Mouse (Mus musculus) yolk sac, embryonic 10.5 days (tissue): ENCODE data around the gene Xpo5.

Source experiments
- DNase-seq: peaks from one replicate; pipeline ENCODE4 v3.0.0-alpha.2; 2017; ENCODE audit warnings: low spot score

Gene Xpo5

DNA sequence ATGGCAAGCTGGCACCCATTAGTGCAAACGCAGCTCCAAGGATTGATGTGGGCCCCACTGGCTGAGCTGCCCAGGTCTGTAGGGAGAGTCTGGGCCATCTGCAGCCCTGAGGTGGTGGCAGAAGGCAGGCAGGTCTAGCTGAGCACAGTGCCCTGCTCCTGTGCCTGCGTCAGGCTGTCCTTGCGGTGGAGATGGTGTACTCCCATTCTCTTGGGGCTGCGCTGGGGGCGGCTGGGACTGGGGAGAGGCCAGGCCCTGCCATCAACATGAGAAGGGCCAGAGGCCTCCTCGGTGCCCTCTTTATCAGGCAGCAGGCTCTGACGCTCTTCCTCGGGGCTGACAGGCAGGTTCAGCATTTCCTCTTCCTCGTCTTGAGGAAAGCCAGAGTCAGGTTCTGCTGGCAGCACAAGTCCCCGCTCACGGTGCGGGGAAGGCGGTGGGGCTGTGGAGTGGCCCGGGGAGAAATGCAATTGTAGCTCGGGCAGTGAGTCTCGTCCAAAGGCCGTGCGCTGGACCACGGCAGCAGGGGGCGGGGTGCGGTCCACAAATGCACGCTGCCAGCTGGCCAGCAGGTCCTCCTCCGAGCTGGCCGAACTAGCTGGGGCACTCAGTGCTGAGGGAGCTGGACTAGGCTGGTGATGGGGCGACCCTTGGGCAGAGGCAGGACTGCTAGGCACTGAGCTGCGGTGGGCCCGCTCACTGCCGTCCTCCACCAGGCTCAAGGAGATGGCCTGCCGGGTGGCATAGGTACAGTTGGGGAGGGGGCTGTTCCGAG, 55.9 kb downstream of the Xpo5 start:
- no peak for DNase-seq

DNA sequence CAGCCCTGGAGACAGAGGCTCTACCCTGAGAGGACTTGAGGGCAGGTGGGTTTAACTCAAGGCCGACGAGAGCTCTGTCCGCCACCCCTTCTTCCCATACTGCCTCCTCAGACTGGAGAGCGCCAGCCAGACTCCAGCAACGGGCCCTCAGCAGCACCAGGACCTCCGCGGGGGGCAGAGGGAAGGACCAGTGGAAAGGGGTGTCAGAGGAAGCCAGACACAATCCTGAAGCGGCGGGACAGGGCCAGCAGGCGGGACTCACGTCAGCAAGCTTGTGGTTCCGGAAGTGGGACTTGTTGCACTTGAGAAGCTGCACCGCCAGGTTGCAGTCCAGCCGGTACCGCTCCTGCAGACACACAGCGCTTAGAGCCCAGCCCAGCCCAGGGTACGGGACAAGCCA, 57.1 kb downstream of the Xpo5 start:
- no peak for DNase-seq

DNA sequence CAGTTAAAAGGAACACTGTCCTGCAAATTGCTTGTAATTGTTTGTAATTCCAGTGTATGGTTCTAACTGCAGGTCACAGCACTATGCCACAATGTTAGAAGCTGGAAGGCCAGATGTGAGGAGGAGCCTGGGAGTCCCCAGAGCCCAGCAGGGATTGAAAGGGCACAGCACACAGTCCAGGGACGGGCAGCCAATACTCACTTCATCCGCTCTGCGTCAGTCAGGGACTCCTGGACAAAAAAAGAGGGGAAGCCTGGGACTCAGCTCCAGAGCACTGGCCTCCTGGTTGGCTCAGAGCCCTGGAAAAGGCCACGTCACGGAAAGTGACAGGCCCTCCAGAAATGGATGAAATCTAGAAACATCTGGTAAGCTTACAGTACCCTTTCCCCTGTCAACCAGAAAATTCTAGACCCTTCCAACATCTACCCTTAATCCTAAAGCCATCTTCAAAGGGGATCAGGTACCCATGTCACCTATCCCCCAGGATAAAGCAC, 59.7 kb downstream of the Xpo5 start:
- no peak for DNase-seq

DNA sequence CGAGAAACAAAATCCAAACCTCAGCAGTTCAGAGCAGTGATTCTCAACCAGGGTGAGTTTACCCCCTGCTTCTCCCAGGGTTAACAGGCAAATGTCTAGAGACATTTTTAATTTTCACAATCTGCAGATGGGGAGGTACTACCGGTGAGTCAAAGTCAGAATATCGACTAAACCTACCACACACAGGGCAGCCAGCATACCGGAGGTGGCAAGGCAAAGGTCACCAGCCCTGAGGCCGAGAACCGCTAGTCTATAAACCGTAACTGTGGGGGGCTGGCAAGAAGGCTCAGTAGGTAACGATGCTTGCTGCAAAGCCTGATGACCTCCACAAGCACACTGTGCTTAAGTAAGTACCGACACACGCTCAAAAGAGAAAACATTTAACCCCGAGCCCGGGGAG, 62.9 kb downstream of the Xpo5 start:
- no peak for DNase-seq

DNA sequence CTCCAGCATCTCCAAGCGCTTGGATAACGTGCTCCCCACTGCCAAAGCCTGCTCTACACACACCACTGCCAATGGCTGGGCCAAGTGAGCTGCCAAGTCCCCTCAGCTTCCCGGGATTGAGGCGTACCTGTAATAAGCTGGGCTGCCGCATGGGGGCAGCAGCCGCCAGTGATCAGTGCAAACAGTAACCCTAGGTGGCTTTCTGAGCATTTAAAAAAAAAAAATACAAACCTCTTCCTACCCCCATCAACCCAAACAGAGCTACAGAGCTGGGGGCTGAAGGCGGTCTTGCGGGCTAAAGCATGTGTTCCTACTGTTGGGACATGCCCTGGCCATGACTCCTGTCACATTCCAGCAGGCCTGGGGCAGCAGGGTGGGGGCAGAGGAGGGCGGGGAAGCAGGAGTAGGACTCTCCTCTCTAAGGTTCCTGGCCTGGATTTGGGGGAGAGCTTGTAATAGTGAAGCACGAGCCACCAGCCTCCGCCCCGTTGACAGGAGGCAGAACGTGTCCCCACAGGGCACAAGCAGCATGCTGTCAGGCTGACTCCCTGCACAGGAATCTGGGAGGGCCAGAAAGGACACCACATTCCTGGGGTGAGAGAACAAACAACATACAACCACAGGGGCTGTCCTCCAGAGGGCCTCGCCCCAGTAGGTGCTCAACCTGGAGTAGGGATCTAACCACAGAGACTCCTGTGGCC, 63.5 kb downstream of the Xpo5 start:
- DNase-seq = peak; percentile 65

DNA sequence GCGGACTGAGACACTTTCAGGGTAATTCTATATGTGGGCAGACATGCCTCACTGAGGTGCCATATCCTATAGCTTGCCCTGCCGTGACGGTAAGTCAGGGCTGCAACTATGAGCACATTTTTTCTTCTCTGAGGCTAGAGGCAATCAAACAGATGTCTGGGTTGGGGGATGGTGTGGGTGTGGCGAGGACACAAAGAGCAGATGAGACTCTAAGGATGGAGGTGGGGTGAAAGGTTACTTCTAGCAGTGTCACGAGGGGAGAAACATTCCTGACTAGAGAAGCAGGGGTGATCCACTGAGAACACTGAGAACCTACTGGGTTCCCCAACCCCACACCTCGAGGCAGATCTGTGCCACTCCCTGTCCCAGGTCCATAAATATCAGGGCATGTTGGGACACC, 64.4 kb downstream of the Xpo5 start:
- peak; percentile 63 for DNase-seq

DNA sequence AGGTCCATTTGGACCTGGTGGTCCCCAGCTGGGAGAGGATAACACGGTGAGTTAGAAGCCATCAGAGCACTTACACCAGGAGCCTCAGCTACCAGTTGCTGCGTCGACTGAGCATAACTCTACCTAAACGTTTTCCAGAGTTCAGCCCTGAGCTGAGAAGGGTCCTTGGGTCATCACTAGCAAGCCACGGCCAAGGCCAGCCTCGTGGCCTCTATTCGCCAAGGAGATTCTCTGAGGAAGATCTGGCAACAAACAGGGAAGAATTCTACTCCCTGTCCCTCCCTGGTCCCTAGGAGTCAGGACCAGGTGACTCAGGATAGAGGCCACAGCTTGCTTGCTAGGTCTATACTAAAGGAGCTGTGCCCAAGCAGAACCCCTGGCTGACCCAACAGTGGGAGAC, 64.9 kb downstream of the Xpo5 start:
- DNase-seq = no peak

DNA sequence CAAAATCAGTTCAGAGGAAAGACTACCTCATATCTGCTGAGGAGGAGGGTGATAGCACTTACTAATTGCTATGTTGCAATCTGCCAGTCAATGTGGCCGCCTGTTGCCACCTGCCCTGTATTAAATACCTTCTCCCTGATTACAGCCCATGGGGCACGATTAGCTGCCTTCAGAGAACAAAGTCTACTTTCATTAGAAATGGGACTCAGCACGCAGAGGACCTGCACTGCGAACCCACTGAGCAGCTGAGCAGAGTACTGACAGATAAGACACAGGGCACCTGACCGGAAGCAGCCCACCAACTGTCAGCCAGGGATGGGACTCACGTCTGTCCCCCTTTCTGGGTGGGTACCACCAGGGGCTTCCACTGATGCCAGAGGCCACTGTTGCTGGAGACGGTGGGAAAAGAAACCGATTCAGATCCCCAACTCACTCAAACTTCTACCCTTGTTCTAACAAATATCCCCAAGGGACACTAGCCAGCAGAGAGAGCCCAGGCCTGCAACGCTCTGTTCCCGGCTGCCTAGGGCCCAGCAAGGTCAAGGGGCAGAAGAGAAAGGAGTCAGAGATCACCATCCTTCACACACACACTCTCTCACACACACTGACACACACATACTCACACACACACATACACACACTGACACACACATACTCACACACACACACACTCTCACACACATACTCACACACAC, 65.6 kb downstream of the Xpo5 start:
- peak; percentile 53 for DNase-seq

DNA sequence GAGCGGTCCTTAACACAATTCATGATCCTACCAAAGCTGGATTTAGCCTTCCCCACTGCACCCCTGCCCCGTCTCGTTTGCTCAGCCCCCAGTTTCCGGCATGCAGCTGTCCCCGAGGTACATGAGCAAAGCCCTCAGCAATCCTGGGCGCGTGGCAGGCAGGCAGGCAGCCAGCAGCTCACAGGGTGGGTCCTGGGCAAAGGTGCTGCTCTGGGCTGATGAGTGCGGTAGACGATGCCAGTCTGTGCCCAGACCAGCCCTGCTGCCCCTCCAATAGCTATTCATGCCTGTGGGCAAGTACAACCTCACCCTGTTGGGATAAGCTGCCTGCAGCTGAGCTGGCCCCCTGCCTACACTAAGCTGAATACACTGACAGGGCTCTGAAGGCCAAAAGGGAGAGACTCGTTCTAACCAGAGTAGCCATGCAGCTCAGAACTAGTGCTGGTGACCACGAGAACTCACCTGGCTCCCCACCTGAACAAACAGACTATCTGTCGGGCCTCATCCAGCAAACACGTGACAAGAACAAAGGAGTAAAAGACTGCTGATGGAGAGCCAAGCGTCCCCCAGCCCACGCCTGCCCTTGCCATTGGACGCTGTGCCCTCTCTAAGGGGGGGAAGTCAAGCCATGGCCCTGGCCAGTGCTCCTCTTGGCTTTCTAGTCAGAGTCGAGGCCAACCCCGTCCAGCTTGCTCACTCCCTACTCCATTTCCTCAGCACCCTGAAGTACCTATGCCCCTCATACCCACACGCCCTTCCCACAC, 67.4 kb downstream of the Xpo5 start:
- no peak for DNase-seq

DNA sequence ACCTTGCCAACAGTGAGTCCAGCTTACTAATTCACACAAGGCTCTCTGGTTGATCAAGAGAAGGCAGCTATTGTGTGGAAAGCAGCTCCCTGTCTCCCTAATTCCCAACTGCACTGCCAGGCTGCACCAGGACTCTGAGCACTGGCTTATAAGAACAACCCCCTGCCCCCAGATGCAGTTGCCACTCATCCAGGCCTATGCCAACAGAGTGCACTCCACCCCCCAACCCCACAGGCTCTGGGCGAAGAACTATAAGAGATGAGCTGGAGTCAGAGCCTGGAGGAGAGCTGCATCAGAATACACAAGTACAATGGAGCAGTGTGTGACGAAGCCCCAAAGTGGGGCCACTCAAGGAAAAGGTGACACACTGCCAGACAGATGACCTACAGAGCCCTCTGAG, 69.5 kb downstream of the Xpo5 start:
- no peak for DNase-seq

DNA sequence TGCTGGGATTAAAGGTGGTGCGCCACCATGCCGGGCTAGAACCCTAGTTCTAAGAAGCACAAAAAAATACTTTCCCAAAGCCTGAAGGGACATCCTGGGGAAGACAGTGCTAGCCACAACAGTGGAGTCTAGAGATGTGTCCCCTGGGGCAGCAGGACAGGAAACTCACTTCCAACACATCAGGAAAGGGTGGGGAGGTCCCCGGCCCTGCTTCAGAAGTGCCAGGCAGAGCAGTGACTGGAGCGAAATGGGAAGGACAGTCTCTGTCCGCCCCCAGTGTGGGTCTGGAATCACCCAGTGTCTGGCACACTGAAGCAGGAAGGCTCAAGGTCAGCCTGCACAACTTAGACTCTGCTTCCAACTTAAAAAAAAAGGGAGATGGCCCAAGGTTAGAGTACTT, 70.1 kb downstream of the Xpo5 start:
- no peak for DNase-seq

DNA sequence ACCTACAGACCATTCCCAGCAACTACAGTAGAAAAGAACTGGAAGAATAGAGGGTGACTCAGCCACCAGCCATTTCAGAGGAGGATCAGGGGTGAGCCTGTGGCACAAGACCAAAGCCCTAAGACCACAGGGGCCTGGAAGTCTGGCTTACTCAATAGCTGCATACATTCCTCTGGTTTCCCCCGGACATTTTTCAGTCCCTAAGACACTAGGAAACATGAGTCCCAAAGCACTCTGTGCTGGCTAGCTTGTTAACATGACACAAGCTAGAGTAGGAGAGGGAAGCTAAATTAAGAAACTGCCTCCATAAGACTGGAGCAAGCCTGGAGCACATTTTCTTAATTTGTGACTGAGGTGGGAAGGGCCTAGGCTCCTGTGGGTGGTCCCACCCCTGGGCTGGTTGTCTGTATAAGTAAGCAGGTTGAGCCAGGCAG, 71.2 kb downstream of the Xpo5 start:
- DNase-seq = no peak

DNA sequence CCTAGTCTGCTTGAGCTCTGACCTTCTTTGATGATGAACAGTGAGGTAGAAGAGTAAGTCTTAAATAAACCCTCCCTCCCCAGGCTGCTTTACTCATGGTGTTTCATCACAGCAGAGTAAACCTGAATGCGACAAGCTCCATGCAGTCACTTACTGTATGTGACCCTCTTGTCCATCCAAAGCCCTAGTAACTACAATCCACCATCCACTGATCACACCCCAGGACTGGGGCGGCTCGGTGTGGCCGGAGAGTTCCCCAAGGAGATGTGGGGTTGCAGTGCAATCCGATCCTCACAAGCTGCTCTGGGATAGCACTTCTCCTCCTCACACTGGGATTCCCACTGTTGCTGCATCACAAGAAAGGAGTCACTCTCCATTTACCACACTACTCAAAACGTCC, 71.9 kb downstream of the Xpo5 start:
- DNase-seq = no peak

DNA sequence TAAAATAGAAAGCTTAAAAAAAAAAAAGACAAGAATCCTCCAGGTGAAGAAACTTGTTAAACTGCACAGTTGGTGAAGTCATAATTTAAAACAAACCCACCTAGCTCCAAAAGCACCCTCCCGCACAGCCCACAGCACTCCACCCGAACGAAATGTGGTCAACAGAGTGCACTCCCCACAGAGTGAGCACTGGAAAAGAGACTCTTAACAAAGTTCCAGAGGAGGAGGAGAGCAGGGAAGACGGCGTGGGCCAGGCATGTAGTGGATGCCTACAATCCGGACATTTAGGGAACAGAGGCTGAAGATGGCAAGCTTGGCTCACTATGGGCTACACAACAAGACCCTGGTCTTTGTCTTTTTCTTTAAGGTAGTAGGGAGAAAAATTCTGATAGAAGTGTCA, 72.5 kb downstream of the Xpo5 start:
- no peak for DNase-seq

DNA sequence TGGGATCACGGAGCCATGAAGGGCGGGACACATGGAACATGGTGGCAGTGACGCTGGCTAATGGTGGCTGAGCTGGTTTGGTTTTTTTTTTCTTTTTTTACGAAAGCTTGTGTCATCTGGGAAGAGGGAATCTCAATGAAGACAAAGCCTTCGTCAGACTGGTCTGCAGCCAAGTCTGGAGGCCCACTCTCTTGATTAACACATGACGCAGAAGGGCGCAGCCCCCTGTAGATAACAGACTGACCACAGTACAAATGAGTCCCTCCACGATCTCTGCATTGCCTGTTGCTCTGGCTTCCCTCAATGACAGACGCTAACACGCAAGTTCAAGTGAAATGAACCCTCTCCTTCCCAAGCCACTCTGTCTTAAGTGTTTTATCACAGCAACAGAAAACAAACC, 72.9 kb downstream of the Xpo5 start:
- DNase-seq = no peak

DNA sequence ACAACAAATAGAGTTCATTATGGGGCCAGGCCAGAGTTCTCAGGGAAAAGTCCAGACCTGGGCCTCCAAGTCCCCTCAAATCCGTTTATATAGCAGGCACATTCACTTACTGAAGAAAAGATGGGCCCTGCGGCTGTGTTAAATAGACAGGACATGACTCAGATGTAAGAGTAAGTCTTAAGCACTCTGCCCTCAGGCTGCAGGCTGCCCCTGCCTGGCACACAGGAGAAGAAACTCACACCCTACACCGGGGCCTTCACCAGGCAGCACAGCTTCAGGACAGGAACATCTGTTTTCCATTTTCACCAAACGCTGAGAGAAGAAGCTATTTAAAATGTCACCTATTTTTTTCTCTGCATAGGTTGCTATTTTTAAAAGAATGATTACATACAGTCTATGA, 75.0 kb downstream of the Xpo5 start:
- DNase-seq = no peak

DNA sequence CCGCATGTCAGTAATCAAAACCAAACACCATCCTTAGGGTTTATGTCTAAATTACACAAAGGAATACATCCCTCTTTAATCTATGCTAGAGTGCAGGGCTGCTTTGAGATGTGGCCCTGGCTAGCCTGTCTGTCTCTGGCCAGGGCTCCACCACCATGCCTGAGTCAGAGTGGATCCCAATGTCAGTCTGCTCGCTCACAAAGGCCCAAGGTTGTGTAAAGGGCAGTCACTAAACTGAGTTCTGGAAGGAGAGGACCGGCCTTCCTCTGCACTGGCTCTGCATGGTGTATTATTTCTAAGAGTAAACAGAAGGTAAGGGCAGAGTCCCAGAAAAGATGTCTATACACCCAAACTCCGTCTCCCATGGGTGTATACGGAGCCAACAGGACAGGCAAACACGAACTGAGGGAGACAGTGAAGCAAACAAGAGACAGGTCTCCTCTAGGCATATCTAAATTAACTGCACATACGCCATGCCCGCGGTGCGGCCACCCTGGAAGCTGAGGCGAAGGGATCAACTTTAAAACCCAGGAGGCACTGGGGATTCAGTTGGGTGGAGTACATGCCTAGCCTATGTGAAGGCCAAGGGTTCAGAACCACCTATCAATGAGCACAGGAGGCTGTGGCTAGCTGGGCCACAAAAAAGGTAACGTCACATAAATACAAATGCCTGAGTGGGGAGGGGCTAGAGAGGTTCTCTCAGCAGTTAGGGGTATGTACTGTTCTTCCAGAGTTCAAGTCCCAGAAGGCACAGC, 75.6 kb downstream of the Xpo5 start:
- no peak for DNase-seq

DNA sequence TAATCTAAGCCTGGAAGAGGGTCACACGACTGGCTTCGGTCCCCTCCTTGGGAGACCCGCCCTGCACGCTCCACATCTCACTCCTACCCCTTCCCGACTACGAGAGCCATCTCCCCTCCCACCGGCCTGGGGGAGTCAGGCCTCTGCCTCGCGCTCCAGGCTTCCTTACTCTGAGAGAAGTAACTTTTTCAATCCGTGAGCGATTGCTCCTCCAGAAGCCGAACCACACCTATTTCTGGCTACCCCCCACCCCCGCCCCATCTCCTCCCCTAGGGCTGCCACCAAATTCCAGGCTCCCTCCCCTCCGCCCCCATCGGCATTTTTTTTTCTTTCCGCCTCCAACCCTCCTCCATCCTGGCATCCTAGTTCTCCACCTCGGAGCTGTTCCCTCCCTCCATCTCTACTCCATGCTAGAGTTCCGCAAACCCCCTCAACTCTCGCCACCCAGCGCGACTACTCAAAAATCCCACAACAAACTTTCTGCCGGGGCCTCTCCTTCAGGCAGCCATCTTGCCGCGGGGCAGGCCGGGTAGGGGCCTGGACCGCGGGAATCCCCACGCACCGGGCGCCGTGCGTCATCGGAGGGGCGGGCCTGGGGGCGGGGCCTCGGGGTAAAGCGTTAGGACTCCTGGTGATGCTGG, 80.0 kb downstream of the Xpo5 start, which contains the start of gene Tjap1:
Tjap1 (minus strand) TSS at position 544 of the 641 bp plus-strand sequence.
- peak; percentile 95 for DNase-seq

DNA sequence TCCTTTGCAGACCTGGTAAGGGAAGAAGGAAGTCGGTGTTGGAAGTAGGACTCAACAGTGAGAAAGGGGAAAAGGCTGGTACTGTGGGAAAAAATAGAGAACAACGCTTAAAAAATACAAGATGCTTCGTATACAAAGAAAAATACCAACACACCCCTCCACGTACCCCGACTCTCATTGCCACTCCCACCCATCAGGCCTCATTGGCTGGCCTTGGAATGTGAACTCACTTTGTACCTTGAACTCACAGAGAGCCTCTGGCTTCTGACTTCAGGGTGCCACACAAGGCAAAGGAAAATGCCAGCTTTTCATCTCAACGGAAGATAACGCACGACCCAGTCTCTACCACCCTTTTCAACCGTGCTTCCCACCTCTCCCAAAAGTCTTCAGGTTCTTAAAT, 80.6 kb downstream of the Xpo5 start:
- no peak for DNase-seq

DNA sequence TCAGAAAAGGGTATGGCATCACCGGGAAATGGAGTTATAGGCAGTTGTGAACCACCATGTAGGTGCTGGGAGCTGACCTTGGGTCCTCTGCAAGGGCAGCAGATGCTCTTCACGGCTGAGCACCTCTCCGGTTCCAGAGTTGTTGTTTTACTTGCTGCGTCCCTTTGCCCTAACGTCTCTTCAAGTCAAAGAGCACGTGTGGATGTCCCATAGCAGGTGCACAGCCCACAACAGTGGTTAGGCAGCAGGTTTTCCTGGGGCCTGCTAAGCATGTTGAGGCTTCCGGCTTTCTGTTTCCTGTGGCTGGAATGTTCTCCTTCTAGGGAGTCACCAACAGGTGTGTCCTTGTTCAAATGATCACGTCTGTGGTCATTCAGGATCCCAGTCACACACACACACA, 81.3 kb downstream of the Xpo5 start:
- DNase-seq = no peak

DNA sequence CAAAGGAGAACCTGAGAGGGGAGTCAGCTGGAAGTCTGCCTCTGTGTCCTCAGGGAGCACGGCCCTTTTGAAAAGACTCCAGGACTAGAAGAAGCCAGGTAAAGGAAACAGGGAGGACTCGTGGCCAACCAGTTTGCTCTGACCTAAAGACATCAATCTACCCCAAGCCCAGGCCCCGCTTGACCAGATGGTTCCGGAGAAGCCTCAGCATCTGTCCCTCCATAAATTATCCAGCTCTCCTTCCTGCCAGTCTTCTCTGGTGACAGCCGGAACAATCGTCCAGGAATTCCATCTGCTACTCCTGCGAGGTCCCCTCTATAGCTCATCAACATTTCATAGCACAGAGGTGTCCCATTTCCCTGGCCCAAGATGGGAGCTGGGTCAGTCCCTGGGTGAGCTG, 82.1 kb downstream of the Xpo5 start:
- DNase-seq = no peak
